Mouse (Mus musculus) lung, adult 2 months (tissue): ENCODE measurements around the gene Abi1.

Experiments used
- CTCF ChIP-seq: fragments of 200-500 bp; IDR thresholded peaks from 2 replicates; pipeline ENCODE4 v1.5.1; 2011; ENCODE audit warnings: mild to moderate bottlenecking, low read length, control low read depth; ENCODE audit not compliant: insufficient read depth
- POLR2A ChIP-seq: fragments of 200-500 bp; IDR thresholded peaks from 2 replicates; pipeline ENCODE4 v1.6.1; 2011; ENCODE audit warnings: low read depth, mild to moderate bottlenecking, control low read depth, low read length, borderline replicate concordance; ENCODE audit errors: extremely low read depth

DNA sequence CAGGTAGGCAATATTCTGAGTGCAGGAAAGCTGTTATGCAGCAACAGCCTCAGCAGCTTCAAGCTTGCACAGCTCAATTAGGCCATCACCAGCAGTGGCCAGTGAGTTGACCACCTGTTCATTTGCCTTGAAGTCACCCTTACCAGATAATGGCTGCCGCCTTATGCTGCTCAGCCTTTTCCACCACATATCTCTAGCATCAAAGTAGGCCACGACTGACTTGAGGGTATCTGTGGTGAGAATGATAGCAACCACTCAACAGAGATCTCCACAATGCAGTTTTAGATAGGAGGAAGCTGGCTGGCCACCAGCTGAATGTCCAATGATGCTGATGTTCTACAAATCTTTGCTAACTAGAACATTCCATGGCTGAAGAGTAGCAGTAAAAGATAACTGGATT lies 20.9 kb downstream of the Abi1 start:
- TF ChIP-seq POLR2A = no peak
- TF ChIP-seq CTCF = no peak
